Mouse (Mus musculus) kidney, embryonic 14.5 days (tissue): Measurements from ENCODE around the gene Eef1a2. TPM values are rescaled to one million over a fixed set of nuclear protein-coding genes. Genes with fewer than 3 reads are reported as not detected.

Experiments
- ATAC-seq: fragments of 200-750 bp; cut with Nextera tagmentation; 2 replicates; pipeline ENCODE4 v1.8.0; 2017; ENCODE audit warnings: moderate number of reproducible peaks, mild to moderate bottlenecking, moderate TSS enrichment, moderate library complexity; ENCODE audit not compliant: low FRiP score, low TSS enrichment
- H3K27ac ChIP-seq: fragments of 300-500 bp; sonication (generic); 2 replicates; pipeline ENCODE4 v1.5.1; 2014; ENCODE audit warnings: low read depth, mild to moderate bottlenecking, low read length, moderate library complexity, mixed read lengths
- H3K27me3 ChIP-seq: fragments of 300-500 bp; sonication (generic); 2 replicates; pipeline ENCODE4 v1.6.1; 2014; ENCODE audit warnings: mild to moderate bottlenecking, low read length; ENCODE audit not compliant: control insufficient read depth, insufficient read depth
- H3K36me3 ChIP-seq: fragments of 300-500 bp; sonication (generic); 2 replicates; pipeline ENCODE4 v1.6.1; 2014; ENCODE audit warnings: low read length, mixed read lengths; ENCODE audit not compliant: control insufficient read depth, insufficient read depth
- H3K4me1 ChIP-seq: fragments of 300-500 bp; sonication (generic); 2 replicates; pipeline ENCODE4 v1.6.1; 2014; ENCODE audit warnings: low read length, mixed read lengths; ENCODE audit not compliant: control insufficient read depth, insufficient read depth
- H3K4me2 ChIP-seq: fragments of 300-500 bp; sonication (generic); replicated peaks from 2 replicates; pipeline ENCODE4 v1.6.1; 2014; ENCODE audit warnings: low read depth, mild to moderate bottlenecking, low read length
- H3K4me3 ChIP-seq: fragments of 300-500 bp; sonication (generic); 2 replicates; pipeline ENCODE4 v1.5.1; 2014; ENCODE audit warnings: mild to moderate bottlenecking, low read length
- H3K9ac ChIP-seq: fragments of 300-500 bp; sonication (generic); 2 replicates; pipeline ENCODE4 v1.6.1; 2014; ENCODE audit warnings: low read depth, mild to moderate bottlenecking, low read length, moderate library complexity
- H3K9me3 ChIP-seq: fragments of 300-500 bp; sonication (generic); 2 replicates; pipeline ENCODE4 v1.6.1; 2016; ENCODE audit warnings: low read length; ENCODE audit not compliant: control insufficient read depth
- WGBS: fragments of 180-500 bp; shearing (Covaris S2); extraction: QIAGEN DNeasy Blood & Tissue Kit; methylation state at CpG from one replicate; pipeline ENCODE4 v1.1.7; 2014; 5-methylcytosine and 5-hydroxymethylcytosine counted together
- polyA plus RNA-seq: library from polyadenylated mRNA; unstranded; fragments of >200 nt; fragmentation: Nextera tagmentation; extraction: Ambion mirVana; gene quantifications from 2 replicates; pipeline ENCODE4 v1.2.1, GENCODE M21; 2014

The Eef1a2 gene
- polyA plus RNA-seq, 1 experiment from 2014 or later, result not detected

DNA sequence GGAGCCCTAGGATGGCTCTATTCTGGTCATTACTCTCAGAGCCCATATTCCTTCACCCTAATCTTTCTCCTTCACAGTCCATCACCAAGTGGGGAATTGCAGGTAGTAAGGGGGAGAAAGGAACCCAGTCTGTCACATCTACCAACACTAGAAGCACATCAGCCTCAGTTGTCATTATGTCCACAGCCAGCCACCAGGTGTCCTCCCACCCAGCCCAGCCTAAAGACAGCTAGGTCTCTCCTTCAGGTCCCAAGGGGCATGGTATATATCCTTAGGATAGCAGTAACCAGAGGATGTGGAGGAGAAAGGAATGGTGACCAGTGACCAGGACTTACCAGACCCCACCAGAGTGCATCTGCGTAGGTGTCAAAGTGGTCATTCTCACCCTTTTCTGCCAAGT lies 45.1 kb downstream of the Eef1a2 start:
- WGBS, result 85% methylated on average over 1 of the region's 1 CpGs
- no peak overlapping the region for H3K4me3 ChIP-seq
- H3K4me2 ChIP-seq, result no peak overlapping the region
- H3K9me3 ChIP-seq, result no peaks in the 10 kb centered on the region
- no peaks in the 10 kb centered on the region for H3K27me3 ChIP-seq
- no peaks in the 10 kb centered on the region for H3K36me3 ChIP-seq
- no peak for ATAC-seq
- H3K9ac ChIP-seq, result no peak overlapping the region; the same call in 1 of the 2 replicates
- H3K4me1 ChIP-seq, result no peaks in the 10 kb centered on the region
- no peak overlapping the region for H3K27ac ChIP-seq

DNA sequence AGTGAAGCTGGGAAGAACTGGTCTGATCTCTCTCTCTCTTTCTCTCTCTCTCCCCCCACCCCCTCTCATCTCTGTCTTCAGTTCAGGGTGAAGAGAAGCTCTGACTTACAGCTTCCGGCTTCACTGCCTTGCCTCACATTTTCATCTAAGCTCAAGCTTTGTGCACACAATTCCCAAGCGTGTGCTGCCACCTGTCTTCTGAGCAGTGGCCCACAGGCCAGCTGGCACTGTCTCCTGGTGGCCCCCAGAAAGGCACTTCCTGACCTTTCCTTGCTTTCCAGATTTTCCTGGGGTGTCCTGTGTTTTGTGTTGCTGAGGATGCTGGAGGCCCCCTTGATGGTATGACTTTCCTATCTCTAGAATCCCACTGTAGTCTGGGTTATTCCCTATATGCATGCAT lies 52.7 kb downstream of the Eef1a2 start:
- H3K27ac ChIP-seq, result no peak overlapping the region
- H3K4me3 ChIP-seq, result no peak overlapping the region
- H3K4me1 ChIP-seq, result no peaks in the 10 kb centered on the region
- H3K9me3 ChIP-seq, result no peaks in the 10 kb centered on the region
- 53% methylated on average over 2 of the region's 2 CpGs for WGBS
- no peaks in the 10 kb centered on the region for H3K36me3 ChIP-seq
- H3K9ac ChIP-seq, result no peak overlapping the region
- no peak overlapping the region for H3K4me2 ChIP-seq
- no peaks in the 10 kb centered on the region for H3K27me3 ChIP-seq
- no peak for ATAC-seq

- H3K4me1 ChIP-seq, result no peaks in the 10 kb centered on the region
- H3K27me3 ChIP-seq, result no peaks in the 10 kb centered on the region
- ATAC-seq, result no peak; the same call in 1 of the 2 replicates
- H3K9me3 ChIP-seq, result no peaks in the 10 kb centered on the region
- no peak overlapping the region for H3K9ac ChIP-seq
- 25% methylated on average over 2 of the region's 2 CpGs for WGBS
- no peak overlapping the region for H3K4me2 ChIP-seq
- no peak overlapping the region for H3K27ac ChIP-seq
- no peak overlapping the region for H3K4me3 ChIP-seq
- H3K36me3 ChIP-seq, result no peaks in the 10 kb centered on the region
Observed at GRCm38 (mm10) chr2:181102161-181102560, 54.7 kb downstream of the Eef1a2 start.

- H3K27ac ChIP-seq, result no peak overlapping the region
- no peak overlapping the region for H3K4me3 ChIP-seq
- no peaks in the 10 kb centered on the region for H3K36me3 ChIP-seq
- H3K4me1 ChIP-seq, result no peaks in the 10 kb centered on the region
- H3K9ac ChIP-seq, result no peak overlapping the region
- no peaks in the 10 kb centered on the region for H3K9me3 ChIP-seq
- 58% methylated on average over 1 of the region's 1 CpGs for WGBS
- no peak overlapping the region for H3K4me2 ChIP-seq
- no peak for ATAC-seq
- H3K27me3 ChIP-seq, result no peaks in the 10 kb centered on the region
Observed at GRCm38 (mm10) chr2:181101626-181102025, 55.2 kb downstream of the Eef1a2 start.

DNA sequence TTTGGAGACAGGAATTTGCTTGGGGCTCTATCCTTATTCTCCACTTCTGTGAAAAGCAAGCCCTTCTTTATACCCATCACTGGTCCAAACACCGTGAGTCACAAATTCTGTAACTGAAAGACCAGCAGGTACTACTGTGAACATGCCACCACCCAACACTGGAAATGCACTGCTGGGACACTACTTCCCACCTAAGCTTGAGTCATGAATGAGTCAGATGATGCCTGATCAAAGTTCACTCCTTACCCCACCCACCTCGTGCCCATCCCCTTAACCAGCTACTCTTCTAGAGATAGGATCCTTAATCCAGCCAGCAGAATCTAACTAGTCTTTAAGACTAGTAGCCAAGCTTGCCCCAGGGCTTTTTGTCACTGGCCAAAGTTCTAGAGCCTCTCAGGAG lies 56.7 kb downstream of the Eef1a2 start:
- Histone ChIP-seq H3K4me1 (no peaks in the 10 kb centered on the region), H3K4me2 (no peak overlapping the region), H3K4me3 (no peak overlapping the region), H3K27me3 (no peaks in the 10 kb centered on the region), H3K36me3 (no peaks in the 10 kb centered on the region), H3K27ac (no peak overlapping the region), H3K9ac (no peak overlapping the region), H3K9me3 (no peaks in the 10 kb centered on the region)
- 84% methylated on average over 2 of the region's 2 CpGs for WGBS
- no peak for ATAC-seq

Other genes starting within 250 kb of the Eef1a2 start
- gene Ythdf1, start 236.1 kb downstream of the Eef1a2 start, polyA plus RNA-seq, result 48.7 and 75.4 TPM in 2 replicates
- not detected in 2 replicates for gene Birc7, start 228.0 kb downstream of the Eef1a2 start, polyA plus RNA-seq
- gene Nkain4, start 202.3 kb downstream of the Eef1a2 start, polyA plus RNA-seq, result 39.0 and 44.1 TPM in 2 replicates
- gene Arfgap1, start 189.8 kb downstream of the Eef1a2 start, polyA plus RNA-seq, result 55.1 and 71.3 TPM in 2 replicates
- gene Col20a1, start 170.5 kb downstream of the Eef1a2 start, polyA plus RNA-seq, result 0.21 and 0.50 TPM in 2 replicates
- 3.8 and 5.3 TPM in 2 replicates for gene Chrna4, start 113.5 kb downstream of the Eef1a2 start, polyA plus RNA-seq
- not detected in 2 replicates for gene Kcnq2, start 21.7 kb downstream of the Eef1a2 start, polyA plus RNA-seq
- 387 and 477 TPM in 2 replicates for gene Ppdpf, start 30.2 kb upstream of the Eef1a2 start, polyA plus RNA-seq
- gene Ptk6, start 45.8 kb upstream of the Eef1a2 start, polyA plus RNA-seq, result not detected in 2 replicates
- gene Srms, start 56.2 kb upstream of the Eef1a2 start, polyA plus RNA-seq, result 0.14 and 0.24 TPM in 2 replicates
- 0.58 TPM in 1 of 2 replicates, not detected in the other for gene Fndc11, start 63.0 kb upstream of the Eef1a2 start, polyA plus RNA-seq
- gene Helz2, start 85.0 kb upstream of the Eef1a2 start, polyA plus RNA-seq, result 1.3 and 1.4 TPM in 2 replicates
- gene Gmeb2, start 131.0 kb upstream of the Eef1a2 start, polyA plus RNA-seq, result 9.4 and 17.9 TPM in 2 replicates
- gene Stmn3, start 157.5 kb upstream of the Eef1a2 start, polyA plus RNA-seq, result 0.46 and 0.62 TPM in 2 replicates
- gene Rtel1, start 162.7 kb upstream of the Eef1a2 start, polyA plus RNA-seq, result 40.0 and 59.2 TPM in 2 replicates
- gene Zgpat, start 207.9 kb upstream of the Eef1a2 start, polyA plus RNA-seq, result 25.7 and 39.0 TPM in 2 replicates
- 51.5 and 53.9 TPM in 2 replicates for gene Arfrp1, start 208.4 kb upstream of the Eef1a2 start, polyA plus RNA-seq
- gene Lime1, start 223.1 kb upstream of the Eef1a2 start, polyA plus RNA-seq, result 17.3 and 22.1 TPM in 2 replicates